In genomic region chrX:68678333-68678740, GRCm38 (mm10) we compare ENCODE assay signal across 8 mouse cellular contexts. TPM values are rescaled to one million over a fixed set of nuclear protein-coding genes. Genes with fewer than 3 reads are reported as not detected.
A peak's percentile ranks its signal among the peaks of the same experiment; 100 is the strongest.
DNase-seq lines count a peak whose midpoint lies in the region; ATAC-seq and TF ChIP-seq lines count a peak whose summit lies in the region.

TSS of gene Fmr1 (plus strand) at chrX:68678541.

- intact Hi-C loops in heart, postnatal 36 days (cut with DNase I): no loop called here

- peak; percentile 87 for ATAC-seq in G1E (ENCODE audit: extremely low read depth, insufficient number of reproducible peaks, low FRiP score, poor library complexity, severe bottlenecking)
- ATAC-seq in forebrain, embryonic 16.5 days: peak; percentile 98
- ATAC-seq in lung, embryonic 14.5 days (ENCODE audit: insufficient read depth): peak; percentile 98

- 22% methylated on average over 43 of the region's 49 CpGs for WGBS in forebrain, embryonic 16.5 days
- WGBS in lung, embryonic 14.5 days: 14% methylated on average over 34 of the region's 49 CpGs
- WGBS in olfactory bulb, adult 2 months: 12% methylated on average over 48 of the region's 49 CpGs
- 2% methylated on average over 44 of the region's 49 CpGs for WGBS in thymus, adult 2 months

- H3K9me3 ChIP-seq in G1E (replicated peaks): no peaks in the 10 kb centered on the region
- no peaks in the 10 kb centered on the region for H3K9me3 ChIP-seq in forebrain, embryonic 16.5 days (ENCODE audit: control insufficient read depth, low read length)
- H3K9me3 ChIP-seq in lung, embryonic 14.5 days (ENCODE audit: low read depth, low read length): no peaks in the 10 kb centered on the region

- H3K4me3 ChIP-seq in G1E (ENCODE audit: low read depth, low read length): peak within 1 kb of the TSS; percentile 79
- H3K4me3 ChIP-seq in forebrain, embryonic 16.5 days (replicated peaks; ENCODE audit: low read length): peak within 1 kb of the TSS; percentile 68
- peak within 1 kb of the TSS; percentile 71 for H3K4me3 ChIP-seq in layer of hippocampus, adult 2 months
- H3K4me3 ChIP-seq in lung, embryonic 14.5 days (ENCODE audit: low read depth, low read length): peak within 1 kb of the TSS; percentile 59
- H3K4me3 ChIP-seq in olfactory bulb, adult 2 months (ENCODE audit: insufficient read depth, low read depth, low read length): peak within 1 kb of the TSS; percentile 92
- H3K4me3 ChIP-seq in thymus, adult 2 months (ENCODE audit: control insufficient read depth, insufficient read depth, low read length): peak within 1 kb of the TSS; percentile 97

- TF ChIP-seq CTCF in G1E (IDR thresholded peaks at IDR 0.05; ENCODE audit: low read depth, low read length): no peak
- no peak for TF ChIP-seq CTCF in layer of hippocampus, adult 2 months (conservative IDR thresholded peaks at IDR 0.05)
- peak; percentile 7; the same call in 1 of the 2 replicates for TF ChIP-seq CTCF in lung, embryonic 14.5 days (IDR thresholded peaks at IDR 0.05; ENCODE audit: low read depth)
- TF ChIP-seq CTCF in olfactory bulb, adult 2 months (IDR thresholded peaks at IDR 0.05; ENCODE audit: insufficient read depth, low read depth, low read length): no peak
- TF ChIP-seq CTCF in thymus, adult 2 months (IDR thresholded peaks at IDR 0.05; ENCODE audit: borderline replicate concordance, control insufficient read depth, extremely low read depth, insufficient read depth, low read length, poor library complexity): 0 out of 2 replicates have a peak, but pooled peaks have one; percentile 21

- no peaks in the 10 kb centered on the region for H3K36me3 ChIP-seq in G1E (replicated peaks)
- H3K36me3 ChIP-seq in forebrain, embryonic 16.5 days (ENCODE audit: control insufficient read depth, insufficient read depth): no peaks in the 10 kb centered on the region
- no peaks in the 10 kb centered on the region for H3K36me3 ChIP-seq in lung, embryonic 14.5 days (ENCODE audit: insufficient read depth)
- H3K36me3 ChIP-seq in thymus, adult 2 months (ENCODE audit: control insufficient read depth, insufficient read depth, low read length): no peaks in the 10 kb centered on the region

- DNase-seq in G1E (ENCODE audit: low spot score): peak; percentile 86
- peak; percentile 96 to 97 for DNase-seq in cerebellum, adult 18-20 months
- DNase-seq in heart, postnatal 36 days: peak; percentile 95 to 96
- peak; percentile 93 to 94 for DNase-seq in layer of hippocampus, adult 2 months (ENCODE audit: low spot score in 2 of 2)
- DNase-seq in lung, embryonic 14.5 days: peak; percentile 95
- DNase-seq in thymus, adult 2 months: peak; percentile 97

- H3K9ac ChIP-seq in forebrain, embryonic 16.5 days (replicated peaks; ENCODE audit: low read depth, low read length): peak within 1 kb of the TSS; percentile 81
- H3K9ac ChIP-seq in lung, embryonic 14.5 days: peak within 1 kb of the TSS; percentile 83

- H3K4me1 ChIP-seq in G1E (ENCODE audit: insufficient read depth, low read depth, low read length): peaks cover 5% of the 10 kb centered on the region; the same call in 1 of the 2 replicates
- no peaks in the 10 kb centered on the region for H3K4me1 ChIP-seq in forebrain, embryonic 16.5 days (replicated peaks; ENCODE audit: control insufficient read depth, insufficient read depth, low read length)
- no peaks in the 10 kb centered on the region for H3K4me1 ChIP-seq in lung, embryonic 14.5 days (ENCODE audit: insufficient read depth)
- H3K4me1 ChIP-seq in olfactory bulb, adult 2 months (ENCODE audit: control insufficient read depth, insufficient read depth, low read length): no peaks in the 10 kb centered on the region; the same call in 1 of the 2 replicates
- H3K4me1 ChIP-seq in thymus, adult 2 months (replicated peaks; ENCODE audit: control insufficient read depth, insufficient read depth, low read length): no peaks in the 10 kb centered on the region

- peak within 1 kb of the TSS; percentile 89 for H3K27ac ChIP-seq in forebrain, embryonic 16.5 days (ENCODE audit: low read length)
- H3K27ac ChIP-seq in layer of hippocampus, adult 2 months: peak within 1 kb of the TSS; percentile 92
- peak within 1 kb of the TSS; percentile 93 for H3K27ac ChIP-seq in lung, embryonic 14.5 days (ENCODE audit: low read depth)
- peak within 1 kb of the TSS; percentile 73 for H3K27ac ChIP-seq in olfactory bulb, adult 2 months (ENCODE audit: insufficient read depth, low read depth, low read length)
- H3K27ac ChIP-seq in thymus, adult 2 months (ENCODE audit: control insufficient read depth, insufficient read depth, low read length): peak within 1 kb of the TSS; percentile 61; the same call in 1 of the 2 replicates

- H3K27me3 ChIP-seq in G1E (ENCODE audit: insufficient read depth, low read length): no peaks in the 10 kb centered on the region
- no peaks in the 10 kb centered on the region for H3K27me3 ChIP-seq in forebrain, embryonic 16.5 days (replicated peaks; ENCODE audit: control insufficient read depth, insufficient read depth, low read length)
- H3K27me3 ChIP-seq in lung, embryonic 14.5 days (ENCODE audit: insufficient read depth, low read length): no peaks in the 10 kb centered on the region
- H3K27me3 ChIP-seq in thymus, adult 2 months (ENCODE audit: control insufficient read depth, insufficient read depth, low read length): no peaks in the 10 kb centered on the region

- peak within 1 kb of the TSS; percentile 55 for H3K4me2 ChIP-seq in forebrain, embryonic 16.5 days (ENCODE audit: low read length)
- peak within 1 kb of the TSS; percentile 59 for H3K4me2 ChIP-seq in lung, embryonic 14.5 days

- TF ChIP-seq POLR2A in olfactory bulb, adult 2 months (IDR thresholded peaks at IDR 0.05; ENCODE audit: insufficient read depth, low read depth, low read length): peak; percentile 81
- TF ChIP-seq POLR2A in thymus, adult 2 months (IDR thresholded peaks at IDR 0.05; ENCODE audit: control insufficient read depth, extremely low read depth, insufficient read depth, low read length, poor library complexity): peak; percentile 79

RNA-seq across cellular contexts. Expression of gene Fmr1, which starts in this region (rescaled TPM):
- total RNA-seq in G1E (2014; fragmentation: Nextera tagmentation): 74.9 and 79.1 TPM in 2 replicates
- 87.0 and 92.1 TPM in 2 replicates for total RNA-seq in G1E (2017)
- 18.7 and 22.8 TPM in 2 replicates for polyA plus RNA-seq in G1E (2012)
- 61.7 and 70.9 TPM in 2 replicates for polyA plus RNA-seq in forebrain, embryonic 16.5 days (2015; fragmentation: Nextera tagmentation; extraction: Ambion mirVana)
- 10 to 100 TPM; 10.7 to 10.8 TPM for total RNA-seq in heart, postnatal 36 days (2021)
- 10 to 100 TPM; 60.2 to 61.7 TPM for total RNA-seq in layer of hippocampus, adult 2 months (2021)
- polyA plus RNA-seq in lung, embryonic 14.5 days (2014; fragmentation: Nextera tagmentation; extraction: Ambion mirVana): 61.3 and 62.6 TPM in 2 replicates
- polyA plus RNA-seq in olfactory bulb, adult 2 months (2012; ENCODE audit: insufficient read depth, insufficient read length, low replicate concordance, missing spikeins): 112 TPM in 1 of 2 replicates, not detected in the other
- 13.4 and 21.3 TPM in 2 replicates for polyA plus RNA-seq in thymus, adult 2 months (2012; rRNA removed)

Comparison
In these comparisons a context has a peak if more than half of its experiments do, and no peak if none do; other contexts are left out.
1. Peak in every context shown above with its lines: DNase-seq, ATAC-seq, H3K4me3 ChIP-seq and H3K27ac ChIP-seq.
2. RNA of gene Fmr1 (total RNA-seq): 74.9 to 92.1 TPM in G1E and 60.2 to 61.7 TPM in layer of hippocampus, adult 2 months; 10.7 to 10.8 TPM in heart, postnatal 36 days; every median in the first group is over 4 times any median in the second.
3. CTCF ChIP-seq: peak in lung, embryonic 14.5 days (single experiment) and thymus, adult 2 months (single experiment); none in G1E (single experiment), layer of hippocampus, adult 2 months (single experiment) and olfactory bulb, adult 2 months (single experiment).